Mouse (Mus musculus) liver, adult 2 months (tissue): ENCODE measurements around the gene Pbp2.

ENCODE experiments used
- CTCF ChIP-seq: fragments of 200-500 bp; IDR thresholded peaks from 2 replicates; pipeline ENCODE4 v1.5.1; 2011; ENCODE audit warnings: low read depth, low read length, control low read depth
- POLR2A ChIP-seq: fragments of 200-500 bp; IDR thresholded peaks from 2 replicates; pipeline ENCODE4 v1.6.1; 2011; ENCODE audit warnings: low read length, control low read depth; ENCODE audit not compliant: insufficient read depth; ENCODE audit errors: extremely low read depth

GRCm38 (mm10) chr6:135300469-135300868 is 9.7 kb downstream of the Pbp2 start:
- TF ChIP-seq POLR2A (no peak), CTCF (no peak)
